Mouse (Mus musculus) thymus, postnatal 10 days (tissue): ENCODE measurements around the gene Zfyve28.
A peak's percentile ranks its signal among the peaks of the same experiment; 100 is the strongest.

Experiments
- DNase-seq, 2 experiments: peaks; one replicate each; pipeline ENCODE4 v3.0.0; 2021; ENCODE audit warnings: low spot score in 2 of 2

Zfyve28 gene

GRCm38 (mm10) chr5:34288154-34288716 lies at the start of gene Zfyve28, which contains the start of gene Cfap99:
TSS of gene Zfyve28 (minus strand) at chr5:34288449.
TSS of gene Cfap99 (plus strand) at chr5:34288600.
- peak; percentile 57 to 69 for DNase-seq

GRCm38 (mm10) chr5:34336775-34337450 lies 48.7 kb upstream of the Zfyve28 start:
- peak; percentile 65 to 66 for DNase-seq

GRCm38 (mm10) chr5:34336097-34336774 lies 48.0 kb upstream of the Zfyve28 start, which contains the start of gene Rnf4:
TSS of gene Rnf4 (plus strand) at chr5:34336289.
- peak; percentile 97 to 99 for DNase-seq

DNA sequence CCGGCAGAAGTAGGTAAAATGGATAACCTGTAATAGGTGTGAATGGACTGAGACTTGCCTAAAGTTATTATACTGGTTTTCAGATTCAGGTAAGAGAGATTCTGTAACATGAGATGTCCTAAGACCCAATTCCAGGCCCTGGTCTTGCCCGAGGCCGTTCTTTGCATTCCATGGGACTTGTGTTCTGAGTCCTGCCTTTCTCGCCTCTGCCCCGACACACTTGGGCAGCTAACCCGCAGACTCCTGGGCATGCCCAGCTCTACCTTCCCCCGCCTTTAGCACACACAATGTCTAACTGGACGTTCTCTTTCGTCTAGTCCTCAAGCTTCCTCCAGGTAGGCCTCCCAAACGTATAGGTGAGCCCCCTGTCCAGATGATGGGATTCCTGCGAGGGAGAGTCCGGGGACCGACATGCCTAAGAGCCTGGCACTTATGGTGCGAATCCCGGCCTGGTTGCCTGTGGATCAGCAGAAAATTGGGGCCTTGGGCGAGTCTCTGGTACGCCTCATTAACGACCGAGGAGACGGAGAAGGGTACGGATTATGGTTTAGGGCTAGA lies 47.4 kb upstream of the Zfyve28 start:
- no peak for DNase-seq

- no peak for DNase-seq
These were observed 45.8 kb upstream of the Zfyve28 start for GRCm38 (mm10) chr5:34334081-34334480.

DNA sequence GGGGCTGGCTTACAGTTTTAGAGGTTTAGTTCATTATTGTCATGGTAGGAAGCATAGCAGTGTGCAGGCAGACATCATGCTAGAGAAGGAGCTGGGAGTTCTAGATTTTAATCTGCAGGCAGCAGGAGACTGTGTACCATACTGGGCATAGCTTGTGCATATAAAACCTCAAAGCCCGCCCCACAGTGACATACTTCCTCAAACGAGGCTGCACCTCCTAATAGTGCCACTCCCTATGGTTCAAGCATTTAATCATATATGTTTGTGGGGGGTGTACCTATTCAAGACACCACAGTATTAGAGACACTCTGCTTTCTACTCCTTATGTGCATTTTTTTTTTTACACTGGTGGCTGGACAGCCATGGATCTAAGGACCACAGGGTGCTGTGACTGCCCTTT lies 41.9 kb upstream of the Zfyve28 start:
- no peak for DNase-seq

DNA sequence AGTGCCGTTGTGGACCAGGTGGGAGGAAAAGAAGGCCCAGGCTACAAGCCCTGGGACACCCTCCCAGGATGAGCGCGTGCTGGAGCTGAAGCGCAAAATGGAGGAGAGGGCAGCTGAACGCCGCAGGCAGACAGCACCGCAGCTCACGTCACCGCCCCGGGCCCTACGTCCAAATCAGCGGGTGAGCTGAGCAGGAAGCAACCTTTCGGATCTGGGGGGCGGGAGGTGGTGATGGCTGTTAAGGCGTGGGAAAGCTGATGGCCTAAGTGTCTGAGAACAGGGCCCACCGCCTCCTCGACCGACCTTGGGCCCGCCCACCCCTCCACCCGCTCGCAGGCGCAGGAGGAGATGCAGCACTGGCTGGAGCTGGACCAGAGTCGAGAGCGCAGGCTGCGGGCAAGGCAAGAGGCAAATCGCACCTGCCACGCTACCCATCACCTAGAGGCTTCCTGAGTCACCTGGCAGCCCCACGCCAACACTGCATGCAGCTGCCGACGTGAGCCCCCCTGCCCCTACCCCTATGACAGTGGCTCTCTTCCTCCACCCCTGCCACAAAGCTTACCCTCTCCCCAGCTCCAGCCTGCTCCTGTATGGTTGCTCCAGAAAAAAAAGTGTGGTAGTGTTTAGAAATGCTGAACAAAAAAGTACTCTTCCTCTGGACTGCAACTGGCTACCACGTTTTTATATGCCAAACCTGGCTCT lies 38.8 kb upstream of the Zfyve28 start:
- peak; percentile 29 to 30 for DNase-seq

DNA sequence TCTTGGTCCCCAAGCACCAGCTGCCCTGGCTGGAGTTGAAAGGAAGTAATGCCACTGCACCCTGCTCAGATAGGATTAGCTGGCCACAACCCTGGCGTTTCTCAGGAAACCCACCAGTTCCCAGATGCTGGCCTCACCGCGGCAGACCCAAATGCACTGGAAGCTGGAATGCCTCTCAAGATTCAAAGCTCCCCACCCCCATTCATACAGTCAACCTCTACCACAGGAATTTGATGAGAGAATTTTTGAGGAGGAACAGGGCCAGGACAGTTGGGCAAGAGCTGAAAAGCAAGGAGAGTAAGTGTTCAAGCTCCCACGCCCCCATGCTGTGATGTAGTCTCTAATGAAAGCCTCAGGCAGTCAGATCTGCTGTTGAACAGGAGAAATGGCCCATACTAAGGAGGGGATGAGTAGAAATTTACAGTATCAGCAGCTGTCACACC lies 38.0 kb upstream of the Zfyve28 start:
- no peak for DNase-seq

- no peak for DNase-seq
These were observed 37.0 kb upstream of the Zfyve28 start for GRCm38 (mm10) chr5:34325286-34325685.

DNA sequence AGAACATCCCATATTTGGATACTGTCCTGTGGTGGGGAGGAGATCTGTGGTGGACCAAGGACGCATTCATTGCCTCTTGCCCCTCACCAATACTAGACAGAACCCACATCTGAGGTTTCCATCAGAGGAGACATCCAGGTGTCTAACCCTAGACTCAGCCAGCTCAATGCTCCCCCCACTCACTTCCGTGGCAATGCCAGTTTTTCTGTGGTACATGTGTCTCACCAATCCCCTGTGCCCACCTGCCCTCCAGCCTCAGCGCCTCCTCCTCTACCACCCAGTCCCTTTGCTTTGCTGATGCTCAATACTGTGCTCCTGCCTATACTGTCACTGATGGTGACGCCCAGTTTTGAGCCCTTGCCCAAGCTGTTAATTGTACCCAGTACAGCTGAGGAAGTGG lies 33.0 kb upstream of the Zfyve28 start:
- DNase-seq = peak; percentile 13 to 22

DNA sequence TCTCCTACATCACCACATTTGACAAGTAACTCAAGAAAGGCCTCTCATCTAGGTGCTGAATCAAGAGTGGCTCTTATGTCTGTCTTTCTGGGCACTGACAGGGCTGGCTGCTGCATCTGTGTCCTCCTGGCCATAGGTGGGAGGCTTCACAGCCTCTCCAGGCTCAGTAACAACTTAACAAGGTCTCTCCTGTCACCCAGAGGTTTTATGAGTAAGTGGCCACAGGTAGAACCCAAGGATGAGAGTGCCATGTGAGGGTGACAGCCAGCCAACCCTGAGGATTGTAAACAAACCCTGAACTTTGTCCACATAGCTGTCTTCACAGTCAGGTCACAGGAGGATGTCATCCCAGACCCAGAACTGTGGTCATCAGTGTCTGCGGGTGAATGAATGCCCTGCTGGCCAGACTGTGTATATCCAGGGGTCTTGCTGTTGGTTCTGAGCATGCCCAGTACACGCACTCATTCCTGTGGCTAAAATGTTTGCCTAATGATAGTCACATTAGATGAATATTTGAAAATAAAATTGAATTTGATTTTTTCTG lies 31.3 kb upstream of the Zfyve28 start:
- DNase-seq = no peak

DNA sequence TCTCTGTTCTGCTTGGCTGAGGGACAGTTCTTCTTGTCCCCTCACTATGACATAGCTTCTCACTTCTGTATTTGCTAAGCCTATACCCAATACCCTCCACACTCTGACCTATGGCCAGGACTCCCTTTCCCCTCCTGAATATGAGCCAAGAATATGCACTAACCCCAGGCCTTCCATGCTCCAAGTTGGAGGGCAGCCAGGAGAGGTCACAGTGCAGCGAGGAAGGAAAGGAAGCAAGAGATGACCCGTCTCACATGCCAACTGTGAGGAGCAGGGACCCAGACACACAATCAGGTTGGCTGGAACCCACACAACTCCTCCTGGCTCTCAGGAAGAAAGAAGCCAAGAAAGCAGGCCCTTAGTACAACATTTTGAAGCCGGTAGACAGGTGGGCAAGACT lies 20.8 kb upstream of the Zfyve28 start:
- DNase-seq = no peak

- DNase-seq = no peak
These were observed 14.1 kb upstream of the Zfyve28 start for GRCm38 (mm10) chr5:34302377-34302776.

DNA sequence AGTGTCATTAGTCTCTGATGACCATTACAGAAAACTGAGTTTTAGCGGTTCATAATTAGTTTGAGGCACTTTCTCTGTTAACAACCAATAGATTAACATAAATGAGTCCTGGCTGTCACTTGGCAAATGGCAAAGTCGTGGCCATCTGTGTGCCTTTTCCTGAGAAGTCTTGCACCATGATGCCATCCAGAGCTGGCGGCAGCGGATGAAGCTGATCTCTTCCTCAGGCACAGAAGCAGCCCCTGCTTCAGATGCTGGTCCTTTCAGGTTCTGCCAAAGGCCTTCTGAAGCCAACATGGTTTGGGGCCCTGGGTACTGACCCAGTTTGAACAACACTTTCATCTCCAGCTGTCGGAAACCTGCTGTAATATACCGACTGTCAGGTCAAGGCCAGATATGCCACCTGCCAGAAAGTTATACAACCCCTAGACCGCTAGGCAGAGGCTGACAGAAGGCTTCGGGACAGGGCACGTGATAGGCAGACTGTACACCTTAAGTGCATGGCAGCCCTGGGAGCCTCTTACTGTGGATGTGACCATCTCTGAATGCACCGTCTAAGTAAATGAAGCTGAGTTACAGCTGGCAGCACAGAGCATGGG lies 10.8 kb upstream of the Zfyve28 start:
- DNase-seq = no peak

DNA sequence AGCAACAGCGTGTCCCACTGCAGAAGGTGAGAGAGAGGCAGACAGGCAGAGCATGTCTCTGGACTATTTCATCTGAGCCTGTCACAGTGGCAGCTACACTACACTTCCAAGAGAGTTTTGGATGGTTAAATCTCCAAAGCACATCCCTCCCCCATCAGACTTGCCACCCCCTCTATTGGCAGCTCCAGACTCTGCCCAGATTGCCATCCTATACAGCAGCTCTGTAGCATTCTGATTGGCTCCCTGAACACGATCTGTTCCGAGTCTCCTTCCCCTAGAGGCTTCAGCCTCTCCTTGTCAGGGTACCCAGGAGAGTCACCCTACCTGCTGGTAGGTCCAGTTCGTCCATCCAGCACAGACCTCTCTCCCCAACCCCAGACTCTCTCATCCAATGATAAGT lies 9.8 kb upstream of the Zfyve28 start:
- no peak for DNase-seq

DNA sequence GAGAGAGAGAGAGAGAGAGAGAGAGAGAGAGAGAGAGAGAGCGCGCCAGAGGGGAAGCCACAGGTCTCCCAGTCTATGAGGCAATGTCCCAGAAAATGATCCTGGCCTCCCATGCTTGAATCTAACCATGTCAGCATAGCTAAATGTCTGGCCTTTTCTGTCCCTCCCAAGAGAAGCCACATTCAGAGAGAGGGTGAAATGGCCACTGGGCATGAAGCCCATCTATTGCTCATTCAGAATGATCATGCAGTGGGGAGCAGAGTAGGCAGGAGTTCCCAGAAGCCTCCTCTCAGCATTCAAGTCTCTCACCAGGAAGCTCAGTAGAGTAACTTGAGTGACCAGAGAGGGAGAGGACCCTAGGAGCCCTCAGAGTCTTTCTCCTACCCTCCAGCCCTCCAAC lies 6.9 kb upstream of the Zfyve28 start:
- DNase-seq = no peak

- no peak for DNase-seq
These were observed 6.4 kb upstream of the Zfyve28 start for GRCm38 (mm10) chr5:34294696-34295095.

DNA sequence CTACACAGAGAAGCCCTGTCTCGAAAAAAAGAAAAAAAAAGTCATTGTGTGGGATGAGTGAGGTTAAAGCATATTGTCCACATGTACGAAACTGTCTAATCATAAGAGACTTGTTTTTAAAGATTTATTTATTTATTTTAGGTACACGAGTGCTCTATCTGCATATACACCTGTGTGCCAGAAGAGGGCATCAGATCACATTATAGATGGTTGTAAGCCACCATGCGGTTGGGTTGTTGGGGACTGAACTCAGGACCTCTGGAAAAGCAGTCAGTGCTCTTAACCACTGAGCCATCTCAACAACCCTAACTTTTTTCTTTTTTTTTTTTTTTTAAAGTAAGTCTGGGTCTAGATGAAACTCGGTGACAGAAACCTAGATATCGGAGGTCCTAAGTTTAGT lies 5.1 kb upstream of the Zfyve28 start:
- no peak for DNase-seq

DNA sequence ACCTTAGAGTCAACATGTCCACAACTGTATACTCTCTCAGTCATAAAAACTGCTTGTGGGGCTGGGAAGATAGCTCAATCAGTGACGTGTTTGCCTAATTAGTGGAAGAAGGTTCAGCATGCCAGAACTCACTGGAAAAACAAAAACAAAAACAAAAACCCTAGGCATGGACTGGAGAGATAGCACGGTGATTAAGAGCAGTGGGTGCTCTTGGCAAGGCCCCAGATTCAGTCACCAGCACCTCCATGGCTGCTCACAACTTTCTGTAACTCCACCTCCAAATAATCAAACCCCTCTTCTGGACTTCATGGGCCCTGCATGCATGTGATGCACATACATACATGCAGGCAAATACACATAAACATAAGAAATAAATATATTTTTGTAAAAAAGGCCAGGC lies 1.0 kb upstream of the Zfyve28 start:
- no peak for DNase-seq

DNA sequence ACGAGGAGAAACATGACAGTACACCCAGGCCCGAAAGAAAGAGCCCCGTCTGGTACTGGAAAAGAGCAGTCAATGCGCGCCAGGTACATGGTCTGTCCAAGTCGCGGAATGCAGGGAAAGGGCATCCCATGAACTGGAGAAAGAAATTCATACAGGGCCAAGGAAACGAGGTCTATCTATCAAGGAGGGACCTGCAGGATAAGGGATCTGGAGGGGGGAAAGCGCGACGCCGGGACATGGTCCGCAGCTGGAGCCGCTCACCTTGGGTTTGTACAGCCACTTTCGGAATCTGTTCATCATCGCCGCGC lies 457 bp downstream of the Zfyve28 start:
- no peak for DNase-seq

DNA sequence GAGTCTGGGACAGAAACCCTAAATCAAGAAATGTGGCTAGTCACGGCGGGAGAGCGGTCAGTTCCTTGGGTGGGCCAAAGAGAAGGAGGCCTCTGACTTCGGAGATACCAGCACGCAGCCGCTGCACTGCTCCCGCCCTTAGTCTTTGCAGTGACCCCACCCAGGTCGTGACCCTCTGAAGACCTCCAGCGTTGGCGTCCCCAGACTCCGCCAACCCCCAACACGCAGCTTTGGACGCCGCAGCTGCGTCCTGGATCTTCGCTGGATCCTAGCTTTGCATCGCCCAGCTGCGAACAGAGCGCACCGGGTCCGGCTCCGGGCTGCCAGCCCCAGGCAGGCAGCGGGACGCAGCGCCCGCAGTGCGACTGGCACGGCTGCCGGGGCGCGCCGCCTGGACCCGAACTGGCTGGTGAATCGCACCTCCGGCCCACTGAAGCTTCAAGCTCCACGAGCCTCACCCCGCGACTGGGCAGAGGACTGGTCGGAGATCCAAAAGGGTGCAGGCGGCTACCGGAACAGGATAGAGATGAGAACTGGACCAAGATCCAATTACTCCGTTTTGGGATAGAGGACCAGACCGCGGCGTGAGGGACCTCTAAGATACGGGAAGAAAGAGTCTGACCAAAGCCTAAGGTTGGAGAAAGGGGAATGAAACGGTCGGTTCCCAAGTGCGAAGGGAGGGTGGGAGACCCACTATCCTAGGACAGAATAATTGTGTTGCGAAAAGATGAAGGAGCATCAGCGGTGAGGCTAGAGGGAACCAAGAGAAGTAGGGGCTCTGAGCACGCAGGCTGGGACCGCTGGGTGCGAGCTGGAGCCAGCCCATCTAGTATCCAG lies 1.0 kb downstream of the Zfyve28 start:
- DNase-seq = peak in 1 of 2 experiments; percentile 15
